Mouse (Mus musculus) liver, embryonic 15.5 days (tissue): Measurements from ENCODE around the gene Zp3. TPM values are rescaled to one million over a fixed set of nuclear protein-coding genes. Genes with fewer than 3 reads are reported as not detected.

Experiments used
- ATAC-seq: fragments of 200-750 bp; cut with Nextera tagmentation; 2 replicates; pipeline ENCODE4 v1.8.0; 2017; ENCODE audit warnings: moderate number of reproducible peaks, mild to moderate bottlenecking, moderate library complexity; ENCODE audit not compliant: insufficient read depth
- H3K27ac ChIP-seq: fragments of 300-500 bp; sonication (generic); replicated peaks from 2 replicates; pipeline ENCODE4 v1.5.1; 2015; ENCODE audit warnings: mild to moderate bottlenecking, inconsistent platforms
- H3K27me3 ChIP-seq: fragments of 300-500 bp; sonication (generic); 2 replicates; pipeline ENCODE4 v1.6.1; 2015; ENCODE audit warnings: mild to moderate bottlenecking, inconsistent platforms
- H3K36me3 ChIP-seq: fragments of 300-500 bp; sonication (generic); replicated peaks from 2 replicates; pipeline ENCODE4 v1.6.1; 2015; ENCODE audit warnings: moderate library complexity, mild to moderate bottlenecking, inconsistent platforms
- H3K4me1 ChIP-seq: fragments of 300-500 bp; sonication (generic); replicated peaks from 2 replicates; pipeline ENCODE4 v1.6.1; 2015; ENCODE audit warnings: inconsistent platforms
- H3K4me2 ChIP-seq: fragments of 300-500 bp; sonication (generic); 2 replicates; pipeline ENCODE4 v1.6.1; 2015; ENCODE audit warnings: moderate library complexity, mild to moderate bottlenecking, inconsistent platforms
- H3K4me3 ChIP-seq: fragments of 300-500 bp; sonication (generic); replicated peaks from 2 replicates; pipeline ENCODE4 v1.5.1; 2015; ENCODE audit warnings: mild to moderate bottlenecking, inconsistent platforms
- H3K9ac ChIP-seq: fragments of 300-500 bp; sonication (generic); 2 replicates; pipeline ENCODE4 v1.6.1; 2015; ENCODE audit warnings: moderate library complexity, mild to moderate bottlenecking, inconsistent platforms
- H3K9me3 ChIP-seq: fragments of 300-500 bp; sonication (generic); replicated peaks from 2 replicates; pipeline ENCODE4 v1.6.1; 2016; ENCODE audit warnings: inconsistent platforms
- WGBS: fragments of 180-500 bp; shearing (Covaris S2); methylation state at CpG from one replicate; pipeline ENCODE4 v1.1.7; 2015; ENCODE audit warnings: mixed read lengths; ENCODE audit not compliant: insufficient replicate concordance; 5-methylcytosine and 5-hydroxymethylcytosine counted together
- polyA plus RNA-seq: library from polyadenylated mRNA; unstranded; fragments of >200 nt; fragmentation: Nextera tagmentation; extraction: Ambion mirVana; gene quantifications from 2 replicates; pipeline ENCODE4 v1.2.1, GENCODE M21; 2015

Gene Zp3
- polyA plus RNA-seq = not detected in 2 replicates

- H3K9me3 ChIP-seq = no peaks in the 10 kb centered on the region
- H3K4me1 ChIP-seq = peaks cover 8% of the 10 kb centered on the region
- H3K27me3 ChIP-seq = 0 out of 2 replicates have a peak, but pooled peaks cover 4% of the 10 kb centered on the region
- no peak within 1 kb of the TSS for H3K4me3 ChIP-seq
- 41% methylated on average over 8 of the region's 8 CpGs for WGBS
- ATAC-seq = no peak
- no peak within 1 kb of the TSS for H3K4me2 ChIP-seq
- no peak within 1 kb of the TSS for H3K27ac ChIP-seq
- no peak within 1 kb of the TSS for H3K9ac ChIP-seq
- no peaks in the 10 kb centered on the region for H3K36me3 ChIP-seq
Observed at GRCm38 (mm10) chr5:135979904-135980303, at the start of gene Zp3. Gene Zp3, plus strand, starts transcription at chr5:135980099.

- whole genome bisulfite sequencing = 81% methylated on average over 9 of the region's 9 CpGs
- H3K27ac ChIP-seq = no peak overlapping the region
- H3K27me3 ChIP-seq = no peaks in the 10 kb centered on the region
- H3K9ac ChIP-seq = no peak overlapping the region
- peaks cover 42% of the 10 kb centered on the region for H3K4me1 ChIP-seq
- no peak overlapping the region for H3K4me2 ChIP-seq
- ATAC-seq = no peak
- no peaks in the 10 kb centered on the region for H3K9me3 ChIP-seq
- H3K4me3 ChIP-seq = no peak overlapping the region
- peaks cover 53% of the 10 kb centered on the region for H3K36me3 ChIP-seq
Observed at GRCm38 (mm10) chr5:135931526-135931925, 48.4 kb upstream of the Zp3 start.

DNA sequence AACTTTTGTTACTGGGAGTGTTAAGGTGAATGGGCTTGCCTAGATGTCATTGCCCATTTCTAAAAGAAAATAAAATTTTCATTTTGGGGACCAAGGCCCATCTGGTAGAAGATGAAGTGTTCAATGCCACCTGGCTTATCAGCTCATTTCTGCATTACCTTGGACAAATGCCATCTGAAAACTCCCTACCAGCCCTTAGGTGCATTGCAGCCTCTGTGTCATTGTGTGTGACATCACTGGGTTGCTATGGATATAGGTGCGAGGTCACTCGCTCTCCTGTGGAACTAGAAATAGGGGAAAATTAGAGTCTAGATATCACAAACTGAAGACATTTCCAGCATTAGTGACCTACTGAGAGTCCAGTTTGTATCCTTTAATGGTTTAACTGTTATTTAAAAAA is 47.5 kb upstream of the Zp3 start:
- WGBS = 75% methylated on average over 2 of the region's 2 CpGs
- no peak overlapping the region for H3K4me3 ChIP-seq
- H3K36me3 ChIP-seq = peaks cover 44% of the 10 kb centered on the region
- no peak for ATAC-seq
- no peaks in the 10 kb centered on the region for H3K27me3 ChIP-seq
- H3K9ac ChIP-seq = no peak overlapping the region
- peak overlapping the region; percentile 13; the same call in 1 of the 2 replicates for H3K4me2 ChIP-seq
- peaks cover 38% of the 10 kb centered on the region for H3K4me1 ChIP-seq
- H3K27ac ChIP-seq = no peak overlapping the region
- no peaks in the 10 kb centered on the region for H3K9me3 ChIP-seq

DNA sequence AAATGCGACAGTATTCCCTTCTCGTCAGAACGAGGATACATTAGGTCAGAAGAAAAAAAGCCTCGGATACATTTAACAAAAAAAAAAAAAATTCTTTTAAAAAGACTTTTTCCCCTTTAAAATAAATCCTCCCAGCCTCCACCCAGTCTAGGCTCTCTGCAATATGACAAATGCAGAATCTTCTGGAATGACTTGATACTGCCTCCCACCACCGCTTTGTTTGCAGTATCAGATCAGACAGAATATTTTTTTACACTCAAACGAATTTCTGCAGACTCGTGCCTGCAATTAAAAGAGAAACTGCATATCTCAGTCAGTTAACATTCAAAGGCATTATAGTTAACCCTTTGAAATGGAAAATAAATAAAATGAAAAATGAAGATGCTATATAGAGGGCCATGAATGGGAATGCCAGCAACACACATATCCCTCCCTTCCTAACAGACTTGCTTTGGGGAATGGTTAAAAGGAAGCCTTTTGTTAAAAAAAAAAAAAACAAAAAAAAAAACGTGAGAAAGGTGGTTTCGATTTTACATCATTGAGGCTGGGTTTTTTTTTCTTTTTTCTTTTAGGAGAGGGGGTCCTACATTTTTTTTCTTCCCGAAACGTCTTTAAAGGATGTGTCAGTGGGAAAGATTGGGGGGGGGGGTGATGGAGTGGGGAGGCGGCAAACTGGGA is 46.5 kb upstream of the Zp3 start:
- 9% methylated on average over 12 of the region's 12 CpGs for WGBS
- Histone ChIP-seq H3K4me1 (peaks cover 36% of the 10 kb centered on the region), H3K4me3 (peak overlapping the region; percentile 97), H3K27ac (peak overlapping the region; percentile 98), H3K4me2 (peak overlapping the region; percentile 90), H3K27me3 (no peaks in the 10 kb centered on the region), H3K9ac (peak overlapping the region; percentile 87), H3K9me3 (no peaks in the 10 kb centered on the region), H3K36me3 (peaks cover 34% of the 10 kb centered on the region)
- ATAC-seq = no peak

DNA sequence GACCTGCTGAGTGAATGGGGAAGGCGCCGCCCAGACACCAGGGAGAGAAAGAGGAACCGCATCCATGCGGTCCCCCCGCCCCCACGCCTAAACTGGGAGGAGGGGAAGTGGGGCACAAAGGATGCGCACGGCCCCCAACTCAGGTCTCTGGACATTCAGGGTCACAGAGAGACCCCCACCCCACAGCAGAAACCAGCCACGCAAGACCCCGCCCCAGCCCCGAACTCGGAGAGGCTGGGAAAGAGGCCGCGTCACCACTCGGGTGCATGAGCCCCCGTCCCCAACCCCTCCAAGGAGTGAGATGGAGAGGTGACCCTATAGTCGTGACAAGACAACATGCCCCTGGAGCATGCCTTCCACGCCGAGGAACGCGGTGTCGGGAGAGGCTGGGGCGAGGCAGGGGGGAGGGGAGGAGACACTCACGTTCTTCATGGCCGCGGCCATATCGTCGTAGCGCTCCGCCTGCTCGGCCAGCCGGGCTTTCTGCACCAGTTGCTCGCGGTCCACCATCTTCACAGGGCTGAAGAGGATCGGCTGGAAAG is 45.9 kb upstream of the Zp3 start:
- H3K4me2 ChIP-seq = peak overlapping the region; percentile 90
- WGBS = 1% methylated on average over 34 of the region's 35 CpGs
- H3K27ac ChIP-seq = peak overlapping the region; percentile 98
- ATAC-seq = peak; percentile 70
- no peaks in the 10 kb centered on the region for H3K9me3 ChIP-seq
- no peaks in the 10 kb centered on the region for H3K27me3 ChIP-seq
- peaks cover 30% of the 10 kb centered on the region for H3K36me3 ChIP-seq
- H3K4me3 ChIP-seq = peak overlapping the region; percentile 97
- H3K9ac ChIP-seq = peak overlapping the region; percentile 87
- H3K4me1 ChIP-seq = peaks cover 36% of the 10 kb centered on the region

- WGBS = under 1% methylated on average over 48 of the region's 48 CpGs
- Histone ChIP-seq H3K9me3 (no peaks in the 10 kb centered on the region), H3K4me1 (peaks cover 32% of the 10 kb centered on the region), H3K9ac (peak within 1 kb of the TSS; percentile 87), H3K4me3 (peak within 1 kb of the TSS; percentile 97), H3K4me2 (peak within 1 kb of the TSS; percentile 90), H3K27me3 (no peaks in the 10 kb centered on the region), H3K27ac (peak within 1 kb of the TSS; percentile 98), H3K36me3 (peaks cover 23% of the 10 kb centered on the region)
- peak; percentile 91 for ATAC-seq
Observed at GRCm38 (mm10) chr5:135934481-135935175, 45.3 kb upstream of the Zp3 start, which contains the start of gene Ywhag. Gene Ywhag, minus strand, starts transcription at chr5:135934616.

DNA sequence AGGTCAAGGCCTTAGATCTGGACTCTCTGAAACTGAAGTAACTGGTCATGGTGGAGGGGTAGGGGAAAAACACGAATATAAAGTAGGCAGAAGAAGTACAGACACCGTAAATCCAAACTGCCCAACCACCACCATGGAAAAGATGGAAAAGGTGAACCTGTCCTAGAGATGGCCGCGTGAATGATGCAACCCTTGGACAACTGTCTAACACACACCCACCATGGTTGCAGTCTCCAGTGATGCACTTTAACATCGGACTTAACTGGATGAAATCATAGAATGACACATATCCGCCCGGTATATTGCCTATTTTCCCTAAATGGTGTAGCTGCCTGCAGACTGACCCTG is 44.7 kb upstream of the Zp3 start:
- H3K4me2 ChIP-seq = peak overlapping the region; percentile 90
- peak overlapping the region; percentile 98 for H3K27ac ChIP-seq
- ATAC-seq = peak; percentile 5
- H3K27me3 ChIP-seq = no peaks in the 10 kb centered on the region
- peak overlapping the region; percentile 87 for H3K9ac ChIP-seq
- H3K9me3 ChIP-seq = no peaks in the 10 kb centered on the region
- WGBS = 46% methylated on average over 7 of the region's 7 CpGs
- peaks cover 29% of the 10 kb centered on the region for H3K4me1 ChIP-seq
- peaks cover 18% of the 10 kb centered on the region for H3K36me3 ChIP-seq
- H3K4me3 ChIP-seq = peak overlapping the region; percentile 97

- Histone ChIP-seq H3K27me3 (no peaks in the 10 kb centered on the region), H3K9ac (no peak overlapping the region), H3K4me3 (peak overlapping the region; percentile 97; the same call in 1 of the 2 replicates), H3K36me3 (peaks cover 12% of the 10 kb centered on the region), H3K4me1 (peaks cover 32% of the 10 kb centered on the region), H3K4me2 (peak overlapping the region; percentile 90), H3K27ac (peak overlapping the region; percentile 98), H3K9me3 (no peaks in the 10 kb centered on the region)
- no peak for ATAC-seq
- 68% methylated on average over 6 of the region's 6 CpGs for WGBS
Observed at GRCm38 (mm10) chr5:135935641-135936190, 44.2 kb upstream of the Zp3 start.

GRCm38 (mm10) chr5:135940587-135940986 is 39.3 kb upstream of the Zp3 start:
- no peak overlapping the region for H3K4me3 ChIP-seq
- H3K27ac ChIP-seq = no peak overlapping the region
- 56% methylated on average over 5 of the region's 5 CpGs for WGBS
- H3K4me2 ChIP-seq = no peak overlapping the region
- H3K36me3 ChIP-seq = no peaks in the 10 kb centered on the region
- H3K9me3 ChIP-seq = no peaks in the 10 kb centered on the region
- peak; percentile 35 for ATAC-seq
- no peaks in the 10 kb centered on the region for H3K27me3 ChIP-seq
- H3K9ac ChIP-seq = no peak overlapping the region
- H3K4me1 ChIP-seq = peaks cover 7% of the 10 kb centered on the region; the same call in 1 of the 2 replicates

DNA sequence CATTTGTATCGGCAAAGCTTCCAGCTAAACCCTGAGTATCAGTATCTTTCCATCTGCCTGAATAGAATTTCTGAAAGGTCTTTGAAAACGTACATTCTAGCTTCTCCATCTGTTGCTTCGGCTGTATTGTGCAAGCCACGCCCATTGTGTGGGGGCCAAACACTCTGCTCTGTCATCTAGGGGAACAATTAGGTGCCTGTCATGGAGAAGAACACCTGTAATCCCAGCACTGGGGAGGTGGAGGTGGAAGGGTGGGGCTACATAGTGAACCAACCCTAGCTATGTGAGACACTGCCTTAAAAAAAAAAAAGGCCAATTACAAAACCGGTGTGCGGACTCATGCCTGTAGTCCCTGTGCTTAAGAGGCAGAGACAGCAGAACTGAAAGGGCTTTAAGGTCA is 37.2 kb upstream of the Zp3 start:
- no peak for ATAC-seq
- 53% methylated on average over 6 of the region's 6 CpGs for WGBS
- Histone ChIP-seq H3K4me3 (no peak overlapping the region), H3K27ac (no peak overlapping the region), H3K4me2 (no peak overlapping the region), H3K9ac (no peak overlapping the region), H3K27me3 (no peaks in the 10 kb centered on the region), H3K36me3 (no peaks in the 10 kb centered on the region), H3K4me1 (0 out of 2 replicates have a peak, but pooled peaks cover 4% of the 10 kb centered on the region), H3K9me3 (no peaks in the 10 kb centered on the region)

GRCm38 (mm10) chr5:135945916-135946408 is 33.9 kb upstream of the Zp3 start:
- H3K4me1 ChIP-seq = peaks cover 7% of the 10 kb centered on the region
- H3K36me3 ChIP-seq = no peaks in the 10 kb centered on the region
- 70% methylated on average over 10 of the region's 10 CpGs for WGBS
- H3K27me3 ChIP-seq = no peaks in the 10 kb centered on the region
- no peak for ATAC-seq
- no peak overlapping the region for H3K9ac ChIP-seq
- H3K27ac ChIP-seq = no peak overlapping the region
- no peak overlapping the region for H3K4me3 ChIP-seq
- H3K9me3 ChIP-seq = no peaks in the 10 kb centered on the region
- H3K4me2 ChIP-seq = no peak overlapping the region
